Mouse (Mus musculus) CH12.LX (cell line): ENCODE measurements at regions not wholly inside any gene's neighbourhood (a gene's known extent, or its start where the extent isn't known, plus 50 kb on each side); places are given as distances from the start of the nearest gene placed in this dataset.

Experiments
- CTCF ChIP-seq, 2 experiments: IDR thresholded peaks in 1 of 2; conservative IDR thresholded peaks in 1 of 2; 2 replicates each; pipeline ENCODE4 v1.5.1; 2011 to 2012; ENCODE audit warnings: low read depth in 2 of 2, low read length in 2 of 2, improper control_type of control experiment in 1 of 2, inconsistent platforms in 1 of 2, mild to moderate bottlenecking in 1 of 2, moderate library complexity in 1 of 2
- TCF12 ChIP-seq: IDR thresholded peaks from 2 replicates; pipeline ENCODE4 v1.6.1; 2014; ENCODE audit warnings: low read depth, mild to moderate bottlenecking, inconsistent platforms, low read length, improper control_type of control experiment

DNA sequence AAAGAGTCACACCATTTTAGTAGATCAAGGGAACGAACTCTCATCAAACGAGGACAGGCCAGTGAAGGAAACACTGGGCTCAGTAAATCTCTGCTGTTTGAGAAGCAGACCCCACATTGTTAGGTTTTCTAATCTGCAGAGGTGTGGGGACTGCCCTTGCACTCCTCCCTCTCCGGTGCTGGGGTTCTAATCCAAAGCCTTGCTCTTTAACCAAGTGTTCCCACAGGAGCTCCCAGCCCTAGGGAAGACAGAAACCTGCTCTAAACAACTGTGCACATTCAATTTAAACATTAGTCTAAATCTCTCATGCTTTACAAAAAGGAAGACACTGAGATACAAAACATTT is 108.1 kb upstream of the Acvr2a start:
- no peak for TF ChIP-seq CTCF (conservative IDR thresholded peaks at IDR 0.05 in 1 of 2, IDR thresholded peaks at IDR 0.05 in 1 of 2; ENCODE audit: low read depth in 2 of 2, low read length in 2 of 2)
- no peak for TF ChIP-seq TCF12
